Mouse (Mus musculus): ENCODE measurements around the gene Aqp5.

- TF ChIP-seq EP300 (IDR thresholded peaks at IDR 0.05; ENCODE audit: low read depth) (no peak), CTCF (IDR thresholded peaks at IDR 0.05; ENCODE audit: low read depth) (no peak)
These were observed 7.0 kb downstream of the Aqp5 start for GRCm38 (mm10) chr15:99597596-99597995.

Data from liver, embryonic 14.5 days (tissue).